Mouse (Mus musculus) kidney, postnatal 10 days (tissue): ENCODE measurements around the gene Clic3.
"Not testable (repeated sequence)": the region's sequence is repeated elsewhere in the genome, so short reads cannot be mapped to it uniquely, and the experiment has no call there.

Experiments used
- DNase-seq: peaks from one replicate; pipeline ENCODE4 v3.0.0; 2021; ENCODE audit warnings: mixed read lengths

Clic3 gene

GRCm38 (mm10) chr2:25456205-25456953 lies at the start of gene Clic3:
Clic3 (plus strand) TSS chr2:25456838.
- DNase-seq = peak; percentile 40

- no peak for DNase-seq
These were observed 47.7 kb upstream of the Clic3 start for GRCm38 (mm10) chr2:25408908-25409307.

- DNase-seq = not testable (repeated sequence)
These were observed 43.2 kb upstream of the Clic3 start for GRCm38 (mm10) chr2:25413436-25413835.

- DNase-seq = no peak
These were observed 39.2 kb upstream of the Clic3 start for GRCm38 (mm10) chr2:25417426-25417825.

GRCm38 (mm10) chr2:25421896-25422295 lies 34.7 kb upstream of the Clic3 start:
- DNase-seq = peak; percentile 64

GRCm38 (mm10) chr2:25422587-25423410 lies 33.8 kb upstream of the Clic3 start, which contains the start of gene Fut7:
Fut7 (plus strand) TSS chr2:25423267.
- DNase-seq = no peak

- DNase-seq = no peak
These were observed 33.0 kb upstream of the Clic3 start for GRCm38 (mm10) chr2:25423626-25424025.

GRCm38 (mm10) chr2:25425481-25425880 lies 31.2 kb upstream of the Clic3 start:
- DNase-seq = no peak

GRCm38 (mm10) chr2:25426721-25427191 lies 29.9 kb upstream of the Clic3 start:
- DNase-seq = peak; percentile 82

- no peak for DNase-seq
These were observed 29.4 kb upstream of the Clic3 start for GRCm38 (mm10) chr2:25427256-25427655.

GRCm38 (mm10) chr2:25428442-25429236 lies 28.0 kb upstream of the Clic3 start, which contains the start of gene Abca2:
Abca2 (plus strand) TSS chr2:25428703.
- DNase-seq = peak; percentile 96

GRCm38 (mm10) chr2:25429435-25430180 lies 27.0 kb upstream of the Clic3 start:
- DNase-seq = peak; percentile 41

- DNase-seq = peak; percentile 64
These were observed 26.0 kb upstream of the Clic3 start for GRCm38 (mm10) chr2:25430395-25431233.

GRCm38 (mm10) chr2:25431308-25431855 lies 25.3 kb upstream of the Clic3 start:
- DNase-seq = no peak

- DNase-seq = no peak
These were observed 24.1 kb upstream of the Clic3 start for GRCm38 (mm10) chr2:25432326-25433098.

GRCm38 (mm10) chr2:25433101-25433500 lies 23.5 kb upstream of the Clic3 start:
- DNase-seq = no peak

- DNase-seq = no peak
These were observed 22.3 kb upstream of the Clic3 start for GRCm38 (mm10) chr2:25434292-25434691.

- DNase-seq = no peak
These were observed 20.3 kb upstream of the Clic3 start for GRCm38 (mm10) chr2:25436286-25436820.

- DNase-seq = no peak
These were observed 15.6 kb upstream of the Clic3 start for GRCm38 (mm10) chr2:25441067-25441466.

- no peak for DNase-seq
These were observed 14.0 kb upstream of the Clic3 start for GRCm38 (mm10) chr2:25442682-25443081.
